Mouse (Mus musculus): ENCODE measurements around the gene Alkbh5.

DNA sequence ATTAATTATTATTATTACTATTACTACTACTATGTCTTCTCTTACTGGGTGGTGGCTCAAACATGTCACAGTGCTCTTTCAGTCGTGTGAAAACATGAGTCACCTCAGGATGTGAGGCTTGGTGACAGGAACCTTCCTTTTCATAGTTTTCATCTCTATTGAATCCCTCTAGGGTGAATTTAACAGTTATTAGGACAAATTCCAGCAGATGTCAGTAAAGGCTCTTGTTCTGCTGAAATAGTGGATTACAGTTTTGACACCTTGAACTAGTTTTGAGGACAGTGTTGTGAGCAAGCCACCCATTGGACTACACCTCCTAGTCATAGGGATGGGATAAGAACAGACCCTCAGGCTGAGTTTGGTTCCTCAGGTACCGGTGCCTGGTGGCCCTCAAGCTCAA, 40.5 kb upstream of the Alkbh5 start:
- TF ChIP-seq CTCF (IDR thresholded peaks at IDR 0.05; ENCODE audit: low read depth), result no peak
- TF ChIP-seq EP300 (IDR thresholded peaks at IDR 0.05; ENCODE audit: low read depth), result no peak

Measured in heart, postnatal 0 days (tissue).